Mouse (Mus musculus): Measurements from ENCODE around the gene Arhgef28. TPM values are rescaled to one million over a fixed set of nuclear protein-coding genes. Genes with fewer than 3 reads are reported as not detected.

Gene Arhgef28
- total and polyA plus RNA-seq, 2 experiments from 2014 or later: 33.9 to 38.7 TPM

DNA sequence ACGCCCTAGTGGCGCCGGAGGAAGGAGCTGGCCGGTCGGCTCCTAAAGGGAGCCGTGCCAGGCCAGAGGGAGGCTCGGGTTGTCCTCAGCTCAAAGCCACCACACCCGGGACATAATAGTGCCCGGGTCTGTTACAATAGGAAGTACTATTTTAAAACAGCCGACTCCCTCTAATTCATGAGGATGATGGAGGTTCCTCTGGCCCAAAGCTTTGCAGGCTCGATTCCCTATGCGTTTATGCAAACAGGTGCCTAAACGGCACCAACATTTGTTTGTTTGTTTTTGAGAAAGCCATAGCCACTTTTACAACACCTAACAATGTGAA, 269 bp upstream of the Arhgef28 start:
- no peaks in the 10 kb centered on the region; the same call in 1 of the 2 replicates for H3K27me3 ChIP-seq (ENCODE audit: insufficient read depth, low read length)
- no peaks in the 10 kb centered on the region for H3K9me3 ChIP-seq (ENCODE audit: low read length)
- TF ChIP-seq CTCF (IDR thresholded peaks at IDR 0.05; ENCODE audit: low read depth): no peak
- H3K36me3 ChIP-seq (ENCODE audit: insufficient read depth): no peaks in the 10 kb centered on the region
- ATAC-seq: no peak; the same call in 1 of the 2 replicates
- H3K4me1 ChIP-seq (ENCODE audit: insufficient read depth): no peaks in the 10 kb centered on the region
- peak overlapping the region; percentile 74 for H3K4me3 ChIP-seq (ENCODE audit: low read depth, low read length)
- peak overlapping the region; percentile 79 for H3K9ac ChIP-seq
- DNase-seq: peak; percentile 48
- H3K4me2 ChIP-seq (ENCODE audit: low read depth): peak overlapping the region; percentile 94
- peak overlapping the region; percentile 40; the same call in 1 of the 2 replicates for H3K27ac ChIP-seq (ENCODE audit: low read depth, low read length)
- WGBS: 2% methylated on average over 13 of the region's 13 CpGs

- DNase-seq: no peak
Measured at GRCm38 (mm10) chr13:98205111-98205510, 1.1 kb downstream of the Arhgef28 start.

GRCm38 (mm10) chr13:98204371-98204770, 1.9 kb downstream of the Arhgef28 start:
- ATAC-seq (no peak), DNase-seq (no peak)
- no peak overlapping the region for H3K4me3 ChIP-seq (ENCODE audit: low read depth, low read length)
- H3K4me1 ChIP-seq (ENCODE audit: insufficient read depth): no peaks in the 10 kb centered on the region
- H3K36me3 ChIP-seq (ENCODE audit: insufficient read depth): no peaks in the 10 kb centered on the region
- no peak overlapping the region for H3K9ac ChIP-seq
- no peak overlapping the region for H3K27ac ChIP-seq (ENCODE audit: low read depth, low read length)
- H3K4me2 ChIP-seq (ENCODE audit: low read depth): no peak overlapping the region
- 91% methylated on average over 8 of the region's 8 CpGs for WGBS
- no peaks in the 10 kb centered on the region for H3K9me3 ChIP-seq (ENCODE audit: low read length)
- H3K27me3 ChIP-seq (ENCODE audit: insufficient read depth, low read length): no peaks in the 10 kb centered on the region; the same call in 1 of the 2 replicates
- TF ChIP-seq CTCF (IDR thresholded peaks at IDR 0.05; ENCODE audit: low read depth): no peak

More at GRCm38 (mm10) chr13:98205111-98205510, 1.1 kb downstream of the Arhgef28 start:
- peak overlapping the region; percentile 94 for H3K4me2 ChIP-seq (ENCODE audit: low read depth)
- no peaks in the 10 kb centered on the region for H3K36me3 ChIP-seq (ENCODE audit: insufficient read depth)
- no peak for TF ChIP-seq CTCF (IDR thresholded peaks at IDR 0.05; ENCODE audit: low read depth)
- WGBS: 33% methylated on average over 8 of the region's 8 CpGs
- no peak overlapping the region for H3K9ac ChIP-seq
- no peaks in the 10 kb centered on the region for H3K4me1 ChIP-seq (ENCODE audit: insufficient read depth)
- no peak overlapping the region for H3K27ac ChIP-seq (ENCODE audit: low read depth, low read length)
- peak overlapping the region; percentile 74 for H3K4me3 ChIP-seq (ENCODE audit: low read depth, low read length)
- ATAC-seq: no peak
- H3K27me3 ChIP-seq (ENCODE audit: insufficient read depth, low read length): no peaks in the 10 kb centered on the region; the same call in 1 of the 2 replicates
- H3K9me3 ChIP-seq (ENCODE audit: low read length): no peaks in the 10 kb centered on the region

DNA sequence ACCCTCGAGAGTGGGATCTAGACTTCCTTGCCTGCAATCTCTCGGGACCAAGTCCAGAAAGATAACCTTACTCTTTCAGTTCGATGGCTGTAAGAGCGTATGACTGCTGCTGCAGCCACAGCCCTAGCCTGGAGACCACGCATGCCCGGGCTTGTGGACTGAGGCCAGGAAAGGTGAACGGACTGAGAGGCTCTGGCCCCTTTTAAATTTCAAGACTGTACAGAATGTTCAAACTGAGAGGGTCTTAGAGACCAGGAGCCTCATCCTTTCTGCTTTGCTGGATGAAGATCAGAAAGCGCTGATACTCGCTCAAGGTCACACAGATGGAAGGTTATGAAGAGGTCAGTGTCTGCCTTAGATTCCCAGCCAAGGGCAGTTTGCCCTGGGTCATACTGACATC, 4.8 kb downstream of the Arhgef28 start:
- Histone ChIP-seq H3K9me3 (ENCODE audit: low read length) (no peaks in the 10 kb centered on the region), H3K4me1 (ENCODE audit: insufficient read depth) (no peaks in the 10 kb centered on the region), H3K9ac (no peak overlapping the region), H3K36me3 (ENCODE audit: insufficient read depth) (no peaks in the 10 kb centered on the region), H3K27ac (ENCODE audit: low read depth, low read length) (no peak overlapping the region), H3K4me2 (ENCODE audit: low read depth) (no peak overlapping the region), H3K4me3 (ENCODE audit: low read depth, low read length) (no peak overlapping the region), H3K27me3 (ENCODE audit: insufficient read depth, low read length) (no peaks in the 10 kb centered on the region)
- TF ChIP-seq CTCF (IDR thresholded peaks at IDR 0.05; ENCODE audit: low read depth): no peak
- DNase-seq (no peak), ATAC-seq (no peak)
- WGBS: 55% methylated on average over 9 of the region's 9 CpGs

GRCm38 (mm10) chr13:98192596-98192995, 13.6 kb downstream of the Arhgef28 start:
- Histone ChIP-seq H3K9me3 (ENCODE audit: low read length) (no peaks in the 10 kb centered on the region), H3K4me1 (ENCODE audit: insufficient read depth) (no peaks in the 10 kb centered on the region), H3K27me3 (ENCODE audit: insufficient read depth, low read length) (no peaks in the 10 kb centered on the region), H3K4me2 (ENCODE audit: low read depth) (no peak overlapping the region), H3K27ac (ENCODE audit: low read depth, low read length) (no peak overlapping the region), H3K36me3 (ENCODE audit: insufficient read depth) (no peaks in the 10 kb centered on the region), H3K9ac (no peak overlapping the region), H3K4me3 (ENCODE audit: low read depth, low read length) (no peak overlapping the region)
- no peak for DNase-seq
- ATAC-seq: no peak
- WGBS: 76% methylated on average over 10 of the region's 10 CpGs
- TF ChIP-seq CTCF (IDR thresholded peaks at IDR 0.05; ENCODE audit: low read depth): no peak

GRCm38 (mm10) chr13:98188500-98188899, 17.7 kb downstream of the Arhgef28 start:
- ATAC-seq (no peak), DNase-seq (no peak)
- H3K4me1 ChIP-seq (ENCODE audit: insufficient read depth): peaks cover 7% of the 10 kb centered on the region; the same call in 1 of the 2 replicates
- no peaks in the 10 kb centered on the region; the same call in 1 of the 2 replicates for H3K27me3 ChIP-seq (ENCODE audit: insufficient read depth, low read length)
- no peaks in the 10 kb centered on the region for H3K36me3 ChIP-seq (ENCODE audit: insufficient read depth)
- TF ChIP-seq CTCF (IDR thresholded peaks at IDR 0.05; ENCODE audit: low read depth): no peak
- no peak overlapping the region for H3K27ac ChIP-seq (ENCODE audit: low read depth, low read length)
- 97% methylated on average over 2 of the region's 2 CpGs for WGBS
- no peak overlapping the region for H3K4me2 ChIP-seq (ENCODE audit: low read depth)
- no peak overlapping the region for H3K4me3 ChIP-seq (ENCODE audit: low read depth, low read length)
- no peaks in the 10 kb centered on the region for H3K9me3 ChIP-seq (ENCODE audit: low read length)
- H3K9ac ChIP-seq: no peak overlapping the region

DNA sequence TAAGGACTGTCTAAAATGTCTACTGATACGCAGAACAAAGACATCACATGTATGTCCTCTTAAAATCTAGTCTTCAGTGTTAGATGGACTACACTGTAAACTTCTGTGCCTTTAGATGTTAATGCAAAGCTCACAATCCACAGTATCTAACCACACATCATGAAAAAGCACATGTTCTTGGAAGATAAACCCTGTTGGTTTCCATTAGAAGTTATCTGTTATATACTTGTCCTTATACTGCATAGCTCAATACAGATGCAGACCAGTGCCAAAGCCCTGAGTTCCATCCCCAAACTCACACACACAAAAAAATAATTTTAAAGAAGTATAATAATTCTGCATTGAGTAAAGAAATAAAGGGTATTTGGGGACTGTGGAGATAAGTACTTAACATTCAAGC, 18.3 kb downstream of the Arhgef28 start:
- Histone ChIP-seq H3K4me1 (ENCODE audit: insufficient read depth) (peaks cover 7% of the 10 kb centered on the region; the same call in 1 of the 2 replicates), H3K27me3 (ENCODE audit: insufficient read depth, low read length) (no peaks in the 10 kb centered on the region; the same call in 1 of the 2 replicates), H3K9me3 (ENCODE audit: low read length) (no peaks in the 10 kb centered on the region), H3K9ac (no peak overlapping the region), H3K27ac (ENCODE audit: low read depth, low read length) (no peak overlapping the region), H3K4me2 (ENCODE audit: low read depth) (no peak overlapping the region), H3K36me3 (ENCODE audit: insufficient read depth) (no peaks in the 10 kb centered on the region), H3K4me3 (ENCODE audit: low read depth, low read length) (no peak overlapping the region)
- 92% methylated on average over 1 of the region's 1 CpGs for WGBS
- DNase-seq (no peak), ATAC-seq (no peak)
- no peak for TF ChIP-seq CTCF (IDR thresholded peaks at IDR 0.05; ENCODE audit: low read depth)

Measured in forebrain, postnatal 0 days (tissue).